Mouse (Mus musculus) kidney, adult 9 months (tissue): Measurements from ENCODE around the gene Ppp1r3a.
"Not testable (repeated sequence)": the region's sequence is repeated elsewhere in the genome, so short reads cannot be mapped to it uniquely, and the experiment has no call there.

ENCODE experiments used
- DNase-seq: peaks from one replicate; pipeline ENCODE4 v3.0.0; 2022

Ppp1r3a gene

GRCm38 (mm10) chr6:14754901-14755591, at the start of gene Ppp1r3a:
Gene Ppp1r3a, minus strand, starts transcription at chr6:14755274.
- no peak for DNase-seq

GRCm38 (mm10) chr6:14787157-14787938, 32.3 kb upstream of the Ppp1r3a start:
- DNase-seq = no peak

DNA sequence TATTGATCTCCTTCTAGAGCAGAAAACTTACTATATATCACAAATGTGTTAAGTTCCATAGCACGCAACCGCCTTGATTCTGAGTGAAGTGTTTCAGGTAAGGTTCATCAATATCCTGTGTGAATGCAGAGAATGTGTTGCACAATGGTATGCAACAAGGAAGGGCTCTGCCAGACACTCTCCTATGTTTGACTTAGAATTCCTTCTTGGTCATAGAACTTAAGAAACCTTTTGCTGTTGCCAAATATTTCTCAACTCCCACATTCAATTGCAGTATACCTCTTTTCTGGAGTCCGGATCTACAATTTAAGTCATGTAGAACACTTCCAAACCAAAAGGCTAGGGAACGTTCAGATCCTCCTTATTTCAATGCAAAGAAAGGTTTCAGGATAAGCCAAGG, 22.8 kb upstream of the Ppp1r3a start:
- DNase-seq = no peak

GRCm38 (mm10) chr6:14771717-14772116, 16.6 kb upstream of the Ppp1r3a start:
- DNase-seq = no peak

GRCm38 (mm10) chr6:14757486-14757885, 2.4 kb upstream of the Ppp1r3a start:
- no peak for DNase-seq

GRCm38 (mm10) chr6:14753512-14753911, 1.6 kb downstream of the Ppp1r3a start:
- DNase-seq = no peak

DNA sequence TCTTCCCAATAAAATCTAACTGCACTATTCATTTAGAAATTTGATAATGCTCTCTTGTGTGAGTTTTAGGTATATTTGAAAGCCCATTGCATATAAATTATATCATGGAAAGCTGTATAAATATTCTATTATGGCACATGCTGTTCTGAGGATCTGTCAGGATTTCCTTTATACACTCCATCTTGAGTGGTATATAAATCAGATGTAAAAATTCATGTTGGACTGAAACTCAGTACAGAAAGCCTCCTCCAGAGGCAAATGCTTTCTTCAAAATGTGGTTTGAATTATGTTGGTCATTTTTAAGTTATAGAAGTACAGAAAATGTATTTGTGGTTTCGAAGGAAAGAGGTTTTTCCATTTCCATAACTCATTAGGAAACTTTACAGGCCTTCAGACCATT, 2.9 kb downstream of the Ppp1r3a start:
- DNase-seq = no peak

- no peak for DNase-seq
Measured at GRCm38 (mm10) chr6:14747000-14747399, 8.1 kb downstream of the Ppp1r3a start.

GRCm38 (mm10) chr6:14736017-14736416, 19.1 kb downstream of the Ppp1r3a start:
- no peak for DNase-seq

- DNase-seq = no peak
Measured at GRCm38 (mm10) chr6:14731011-14731410, 24.1 kb downstream of the Ppp1r3a start.

DNA sequence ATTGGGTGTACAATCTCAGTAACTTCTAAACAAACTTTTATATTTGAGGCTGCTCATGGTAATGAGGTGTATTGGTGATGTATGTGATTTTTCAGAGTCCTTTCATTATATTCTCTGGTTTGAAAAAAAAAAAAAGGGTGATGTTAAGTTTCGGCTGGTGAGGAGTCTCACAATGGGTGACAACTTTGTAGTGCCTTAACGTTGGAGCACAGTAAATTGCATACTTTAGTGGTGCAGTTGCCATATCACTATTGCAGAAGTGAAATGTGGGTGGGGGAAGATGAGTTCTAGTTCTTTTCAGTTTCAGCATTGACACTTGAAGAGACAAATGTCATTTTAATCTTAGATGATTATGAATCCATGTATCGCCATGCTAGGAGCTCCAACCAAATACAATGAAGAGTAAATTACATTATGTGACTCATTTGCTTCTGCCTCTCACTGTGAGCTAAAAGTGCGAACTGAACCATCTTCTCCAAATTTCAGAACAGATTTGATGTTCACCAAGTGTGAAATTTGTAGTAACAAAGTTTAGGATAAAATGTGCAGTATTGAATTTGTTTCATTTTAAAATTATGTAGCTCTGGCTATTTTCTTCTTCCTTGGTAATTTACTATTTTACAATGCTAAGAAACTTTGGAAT, 34.2 kb downstream of the Ppp1r3a start:
- DNase-seq = no peak

GRCm38 (mm10) chr6:14720110-14720771, 34.8 kb downstream of the Ppp1r3a start:
- no peak for DNase-seq

DNA sequence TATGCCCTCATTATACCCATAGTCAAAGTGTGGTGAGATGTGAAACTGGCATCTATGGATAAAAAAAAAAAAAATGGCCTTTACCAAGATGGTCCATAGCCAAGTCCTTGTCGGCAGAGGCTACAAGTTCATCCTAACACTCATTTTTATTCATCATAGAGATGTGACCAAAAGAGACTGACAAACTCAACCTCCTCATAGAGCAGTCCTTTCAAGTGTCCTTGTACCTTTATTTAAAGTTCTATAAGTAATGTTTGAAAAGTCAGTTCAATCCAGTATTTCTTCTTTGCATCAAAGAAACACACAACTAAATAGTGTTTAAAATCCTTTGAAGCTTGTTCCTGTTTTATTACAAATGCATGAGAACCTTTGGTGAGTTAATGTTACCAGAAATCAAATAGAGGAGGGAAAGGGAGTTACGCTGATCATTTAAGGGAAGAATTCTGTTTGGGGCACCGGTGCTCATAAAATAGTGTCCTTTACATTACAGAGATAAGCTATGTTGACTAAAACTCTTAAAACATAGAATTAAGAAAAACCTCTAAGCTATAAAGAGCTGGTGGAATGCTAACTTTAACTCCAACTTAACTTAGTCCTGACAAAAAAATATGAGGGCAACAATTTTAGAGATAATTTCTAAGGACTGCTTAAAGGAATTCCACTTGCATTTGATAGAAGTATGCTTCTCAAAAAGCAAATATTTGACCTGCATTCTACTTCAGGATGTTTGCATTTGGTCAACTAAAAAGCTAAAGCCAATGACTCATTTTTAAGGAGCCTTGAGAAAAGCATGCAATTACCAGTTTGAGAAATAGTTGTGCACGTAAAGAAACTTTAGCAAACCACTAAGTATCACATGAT, 39.7 kb downstream of the Ppp1r3a start:
- DNase-seq = no peak

DNA sequence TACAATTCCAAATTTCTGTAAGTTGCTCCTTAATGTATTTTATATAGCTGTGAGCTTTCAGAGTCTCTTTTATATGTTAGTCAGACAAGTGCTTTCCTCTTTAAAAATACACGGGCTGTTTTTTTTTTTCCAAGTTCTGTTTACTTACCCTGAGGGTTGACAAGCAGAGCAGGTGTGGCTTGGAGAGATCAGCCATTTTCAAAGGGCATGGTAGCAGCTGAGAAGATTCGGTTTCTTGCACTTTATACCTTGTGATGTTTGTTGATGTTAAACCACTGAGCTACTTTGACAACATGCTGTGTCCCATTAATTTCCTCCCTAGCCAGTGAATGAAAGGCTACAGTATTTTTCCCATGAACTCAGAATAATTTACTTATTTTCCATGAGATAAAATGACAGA, 42.9 kb downstream of the Ppp1r3a start:
- DNase-seq = no peak

GRCm38 (mm10) chr6:14700030-14700429, 55.0 kb downstream of the Ppp1r3a start:
- no peak for DNase-seq

- not testable (repeated sequence) for DNase-seq
Measured at GRCm38 (mm10) chr6:14679231-14679887, 75.7 kb downstream of the Ppp1r3a start.

DNA sequence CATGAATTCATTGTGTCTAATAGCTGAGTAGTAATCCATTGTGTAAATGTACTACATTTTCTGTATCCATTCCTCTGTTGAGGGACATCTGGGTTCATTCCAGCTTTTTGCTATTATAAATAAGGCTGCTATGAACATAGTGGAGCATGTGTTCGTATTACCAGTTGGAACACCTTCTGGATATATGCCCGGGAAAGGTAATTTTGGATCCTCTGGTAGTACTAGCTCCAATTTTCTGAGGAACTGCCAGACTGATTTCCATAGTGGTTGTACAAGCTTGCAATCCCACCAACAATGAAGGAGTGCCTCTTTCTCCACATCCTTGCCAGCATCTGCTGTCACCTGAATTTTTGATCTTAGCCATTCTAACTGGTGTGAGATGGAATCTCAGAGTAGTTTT, 86.1 kb downstream of the Ppp1r3a start:
- not testable (repeated sequence) for DNase-seq

- DNase-seq = not testable (repeated sequence)
Measured at GRCm38 (mm10) chr6:14667651-14668050, 87.4 kb downstream of the Ppp1r3a start.
